Mouse (Mus musculus): Measurements from ENCODE around the gene Apip. TPM values are rescaled to one million over a fixed set of nuclear protein-coding genes. Genes with fewer than 3 reads are reported as not detected.

The Apip gene
- total RNA-seq (2023), result 17.9 and 19.4 TPM in 2 replicates

GRCm38 (mm10) chr2:103073219-103073982, at the start of gene Apip, which contains the start of gene Pdhx:
TSS of gene Apip (plus strand) at chr2:103073675.
TSS of gene Pdhx (minus strand) at chr2:103073513.

Other genes starting within 250 kb of the Apip start
- gene Cd44, start 172.0 kb upstream of the Apip start, total RNA-seq (2023), result 778 and 872 TPM in 2 replicates
- 5.6 and 6.5 TPM in 2 replicates for gene Pdhx, start 162 bp upstream of the Apip start, total RNA-seq (2023)
- gene Ehf, start 229.6 kb downstream of the Apip start, total RNA-seq (2023), result not detected in 2 replicates